Mouse (Mus musculus) stomach, embryonic 14.5 days (tissue): ENCODE measurements at regions not wholly inside any gene's neighbourhood (a gene's known extent, or its start where the extent isn't known, plus 50 kb on each side); places are given as distances from the start of the nearest gene placed in this dataset.
A peak's percentile ranks its signal among the peaks of the same experiment; 100 is the strongest.
"Not testable (repeated sequence)": the region's sequence is repeated elsewhere in the genome, so short reads cannot be mapped to it uniquely, and the experiment has no call there.

Source experiments
- ATAC-seq: fragments of 200-750 bp; cut with Nextera tagmentation; 2 replicates; pipeline ENCODE4 v1.8.0; 2017; ENCODE audit warnings: low read depth, moderate TSS enrichment; ENCODE audit not compliant: insufficient number of reproducible peaks, insufficient read depth, low FRiP score
- H3K27ac ChIP-seq: fragments of 300-500 bp; sonication (generic); 2 replicates; pipeline ENCODE4 v1.5.1; 2014; ENCODE audit warnings: mild to moderate bottlenecking, low read length, moderate library complexity, mixed read lengths
- H3K27me3 ChIP-seq: fragments of 300-500 bp; sonication (generic); 2 replicates; pipeline ENCODE4 v1.6.1; 2014; ENCODE audit warnings: low read length, control low read depth, mixed read lengths; ENCODE audit not compliant: control insufficient read depth, insufficient read depth
- H3K36me3 ChIP-seq: fragments of 300-500 bp; sonication (generic); 2 replicates; pipeline ENCODE4 v1.6.1; 2014; ENCODE audit warnings: mild to moderate bottlenecking, control low read depth, low read length, moderate library complexity, mixed read lengths; ENCODE audit not compliant: control insufficient read depth, insufficient read depth
- H3K4me1 ChIP-seq: fragments of 300-500 bp; sonication (generic); 2 replicates; pipeline ENCODE4 v1.6.1; 2014; ENCODE audit warnings: low read length, control low read depth, mixed read lengths; ENCODE audit not compliant: control insufficient read depth, insufficient read depth
- H3K4me2 ChIP-seq: fragments of 300-500 bp; sonication (generic); replicated peaks from 2 replicates; pipeline ENCODE4 v1.6.1; 2014; ENCODE audit warnings: low read depth, low read length, control low read depth
- H3K4me3 ChIP-seq: fragments of 300-500 bp; sonication (generic); 2 replicates; pipeline ENCODE4 v1.5.1; 2014; ENCODE audit warnings: low read depth, low read length, control low read depth
- H3K9ac ChIP-seq: fragments of 300-500 bp; sonication (generic); replicated peaks from 2 replicates; pipeline ENCODE4 v1.6.1; 2014; ENCODE audit warnings: low read depth, mild to moderate bottlenecking, control low read depth, low read length, moderate library complexity, mixed read lengths
- H3K9me3 ChIP-seq: fragments of 300-500 bp; sonication (generic); 2 replicates; pipeline ENCODE4 v1.6.1; 2016; ENCODE audit warnings: low read depth, low read length, control low read depth; ENCODE audit not compliant: control insufficient read depth
- WGBS: fragments of 180-500 bp; shearing (Covaris S2); extraction: QIAGEN DNeasy Blood & Tissue Kit; methylation state at CpG from one replicate; pipeline ENCODE4 v1.1.7; 2014; 5-methylcytosine and 5-hydroxymethylcytosine counted together

GRCm38 (mm10) chr6:61042667-61043523, 118.1 kb downstream of the Mmrn1 start:
- Histone ChIP-seq H3K4me1 (no peaks in the 10 kb centered on the region), H3K4me3 (no peak overlapping the region), H3K36me3 (no peaks in the 10 kb centered on the region), H3K27me3 (no peaks in the 10 kb centered on the region), H3K9me3 (no peaks in the 10 kb centered on the region), H3K9ac (no peak overlapping the region), H3K27ac (no peak overlapping the region), H3K4me2 (peak overlapping the region; percentile 13; the same call in 1 of the 2 replicates)
- no peak for ATAC-seq
- WGBS = 38% methylated on average over 15 of the region's 15 CpGs

- no peak for ATAC-seq
- Histone ChIP-seq H3K9me3 (no peaks in the 10 kb centered on the region), H3K9ac (no peak overlapping the region), H3K36me3 (no peaks in the 10 kb centered on the region), H3K27ac (no peak overlapping the region), H3K4me1 (no peaks in the 10 kb centered on the region), H3K27me3 (no peaks in the 10 kb centered on the region), H3K4me2 (no peak overlapping the region), H3K4me3 (no peak overlapping the region)
- 65% methylated on average over 9 of the region's 9 CpGs for WGBS
Measured at GRCm38 (mm10) chr6:61043524-61044450, 119.0 kb downstream of the Mmrn1 start.

DNA sequence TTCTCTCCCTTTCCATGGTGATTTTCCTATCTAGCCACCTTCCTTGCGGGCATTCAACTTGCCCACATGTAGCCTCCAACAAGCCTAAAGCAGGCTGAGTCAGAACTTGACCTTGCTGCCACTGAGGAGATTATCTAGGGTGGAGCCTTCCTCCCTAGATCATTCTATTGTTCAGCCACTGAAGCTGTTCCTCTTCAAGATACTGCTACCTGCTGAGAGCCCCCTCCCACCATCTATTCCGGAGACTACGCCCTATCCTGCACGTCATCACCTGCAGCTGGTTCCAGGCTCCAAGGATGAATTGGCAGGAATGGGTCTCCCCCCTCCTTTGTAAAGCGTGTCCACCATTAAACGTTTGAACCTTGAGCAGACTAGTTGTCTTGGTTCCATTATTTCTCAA, 122.9 kb downstream of the Mmrn1 start:
- H3K9ac ChIP-seq, H3K36me3 ChIP-seq, H3K4me3 ChIP-seq, H3K27ac ChIP-seq, H3K4me1 ChIP-seq, H3K4me2 ChIP-seq, H3K27me3 ChIP-seq, ATAC-seq, H3K9me3 ChIP-seq: not testable (repeated sequence)
- 86% methylated on average over 6 of the region's 6 CpGs for WGBS

DNA sequence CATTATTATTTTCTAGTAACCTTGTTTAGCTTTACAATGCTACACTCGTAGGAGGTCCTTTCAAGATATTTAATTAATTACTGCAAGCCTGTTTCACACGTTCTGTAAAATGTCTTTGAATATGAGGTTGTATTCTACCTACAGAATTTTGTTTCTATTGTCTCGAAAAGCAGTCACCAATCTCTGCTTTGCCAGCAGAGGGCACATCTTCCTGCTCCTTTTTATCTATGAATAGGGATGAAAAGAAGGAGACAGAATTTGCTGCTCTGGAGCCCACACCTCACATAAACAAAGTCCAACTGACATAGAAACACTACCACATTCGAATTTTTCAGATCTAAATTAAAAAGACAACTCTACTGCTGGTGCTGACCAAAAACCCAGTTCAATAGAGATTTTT, 117.0 kb upstream of the Ccser1 start:
- no peaks in the 10 kb centered on the region for H3K9me3 ChIP-seq
- 33% methylated on average over 4 of the region's 4 CpGs for WGBS
- H3K4me1 ChIP-seq = no peaks in the 10 kb centered on the region
- H3K4me2 ChIP-seq = no peak overlapping the region
- no peak overlapping the region for H3K27ac ChIP-seq
- no peak overlapping the region for H3K4me3 ChIP-seq
- no peaks in the 10 kb centered on the region for H3K27me3 ChIP-seq
- no peak for ATAC-seq
- no peak overlapping the region for H3K9ac ChIP-seq
- no peaks in the 10 kb centered on the region for H3K36me3 ChIP-seq

DNA sequence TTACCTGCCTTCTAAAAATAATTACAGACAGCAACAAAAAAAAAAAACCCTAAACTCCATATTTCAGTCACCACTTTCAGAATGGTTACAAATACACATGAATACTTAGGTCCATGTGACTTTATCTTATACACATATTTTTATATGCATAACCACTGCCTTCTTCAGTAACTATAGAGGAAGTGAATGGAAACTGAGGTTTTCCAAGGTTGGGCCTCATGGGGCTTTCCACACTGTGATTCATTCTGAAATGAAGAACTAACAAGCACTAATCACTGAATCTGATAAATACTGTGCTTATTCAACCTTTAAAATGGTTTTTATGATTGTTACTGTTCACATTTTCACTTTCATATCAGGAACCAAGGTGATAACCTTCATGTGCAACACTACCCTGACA, 114.4 kb upstream of the Ccser1 start:
- H3K9ac ChIP-seq = no peak overlapping the region
- H3K27ac ChIP-seq = no peak overlapping the region
- H3K4me2 ChIP-seq = no peak overlapping the region
- no peak for ATAC-seq
- H3K4me3 ChIP-seq = no peak overlapping the region
- no peaks in the 10 kb centered on the region for H3K9me3 ChIP-seq
- H3K4me1 ChIP-seq = no peaks in the 10 kb centered on the region
- H3K27me3 ChIP-seq = no peaks in the 10 kb centered on the region
- no peaks in the 10 kb centered on the region for H3K36me3 ChIP-seq

DNA sequence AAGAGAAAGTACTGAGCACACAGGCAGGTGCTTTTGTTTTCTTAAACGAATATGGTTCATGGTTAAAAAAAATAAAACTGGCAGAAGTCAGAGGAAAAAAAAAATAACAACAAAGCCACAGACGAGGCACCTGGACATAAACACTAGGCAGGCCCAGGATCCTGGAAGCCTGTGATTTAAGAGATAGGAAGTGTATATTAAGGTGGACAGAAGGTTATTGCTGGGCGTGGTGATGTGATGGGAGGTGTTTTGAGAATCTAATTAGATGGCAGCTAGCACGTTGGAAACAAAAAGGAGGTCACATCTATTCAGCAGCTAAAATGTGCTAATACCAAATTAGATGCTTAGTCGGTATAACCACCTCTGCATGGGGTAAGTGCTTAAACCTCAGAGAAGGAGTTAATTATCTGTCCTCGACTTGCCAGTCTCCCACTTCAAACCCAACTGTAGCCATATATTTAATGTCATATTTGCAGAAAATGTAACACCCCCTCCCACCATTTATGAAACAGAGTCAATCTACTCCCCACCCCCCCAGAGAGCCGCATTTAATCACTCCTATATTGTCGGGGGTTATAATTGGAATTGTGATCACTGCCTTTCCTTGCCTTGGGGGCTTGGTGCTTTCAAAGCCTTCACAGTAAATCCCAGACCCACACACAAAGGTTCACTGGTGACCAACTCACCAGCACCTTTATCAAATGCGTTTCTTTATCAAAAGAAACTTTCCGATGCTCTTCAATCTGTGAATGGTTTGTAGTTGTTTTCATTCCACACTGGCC, 113.4 kb upstream of the Ccser1 start:
- Histone ChIP-seq H3K27ac (no peak overlapping the region), H3K4me3 (no peak overlapping the region), H3K4me2 (no peak overlapping the region), H3K36me3 (no peaks in the 10 kb centered on the region), H3K9ac (no peak overlapping the region), H3K9me3 (no peaks in the 10 kb centered on the region), H3K4me1 (no peaks in the 10 kb centered on the region), H3K27me3 (no peaks in the 10 kb centered on the region)
- no peak for ATAC-seq
- WGBS = 66% methylated on average over 10 of the region's 10 CpGs

- no peaks in the 10 kb centered on the region for H3K4me1 ChIP-seq
- H3K27me3 ChIP-seq = no peaks in the 10 kb centered on the region
- no peak overlapping the region for H3K27ac ChIP-seq
- H3K4me3 ChIP-seq = no peak overlapping the region
- H3K4me2 ChIP-seq = peak overlapping the region; percentile 21; the same call in 1 of the 2 replicates
- WGBS = 26% methylated on average over 10 of the region's 10 CpGs
- no peak for ATAC-seq
- H3K36me3 ChIP-seq = no peaks in the 10 kb centered on the region
- no peak overlapping the region for H3K9ac ChIP-seq
- no peaks in the 10 kb centered on the region for H3K9me3 ChIP-seq
Measured at GRCm38 (mm10) chr6:61067355-61068116, 112.6 kb upstream of the Ccser1 start.
